Mouse (Mus musculus) heart, postnatal 10 days (tissue): ENCODE results near the gene Endog. TPM values are rescaled to one million over a fixed set of nuclear protein-coding genes. Genes with fewer than 3 reads are reported as not detected.

Experiments used
- DNase-seq, 2 experiments: peaks; one replicate each; pipeline ENCODE4 v3.0.0; 2021
- intact Hi-C: fragments of 180-260 bp; cut with DNase I; formaldehyde crosslinking; loops from one replicate; pipeline ENCODE4 v1.15.1; 2025
- total RNA-seq, 2 experiments: library from RNA; stranded (reverse); gene quantifications; 2 replicates each; pipeline ENCODE4 v1.2.3; 2021

Gene Endog
- total RNA-seq, 2 experiments from 2014 or later: 59.1 to 60.2 TPM

- DNase-seq: peak; percentile 95 to 96
- intact Hi-C loops: loop anchor here (1.0 to 2.0 kb wide), 2 partner anchors 32 to 65 kb away; partner anchors contain the start of gene Lrrc8a
Observed at GRCm38 (mm10) chr2:30205629-30206357, 34.5 kb downstream of the Endog start, which contains the start of gene Kyat1. Kyat1 (minus strand) TSS chr2:30205847.

DNA sequence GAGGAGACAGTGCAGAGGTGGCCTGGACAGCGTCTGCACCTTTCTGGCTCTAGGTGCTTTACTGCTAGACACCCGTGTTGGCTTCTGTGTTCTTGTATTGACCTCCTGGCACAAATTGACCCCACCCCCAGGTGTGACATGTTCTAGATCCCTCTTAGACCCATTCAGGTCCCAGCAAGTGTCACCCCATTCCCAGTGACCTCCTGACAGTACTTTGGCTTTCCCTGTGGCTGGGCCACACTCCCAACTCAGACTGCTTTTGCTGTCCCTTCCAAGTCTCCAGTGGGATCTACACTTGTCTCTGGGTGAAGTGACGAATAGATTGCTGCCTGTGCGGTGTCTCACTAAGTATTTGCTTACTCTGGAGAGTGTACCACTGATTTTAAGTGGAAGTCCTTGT, 36.1 kb downstream of the Endog start:
- DNase-seq: no peak
- intact Hi-C loops: loop anchor here (2.0 kb wide), 1 partner anchor 63 kb away; no protein-coding TSS in a partner anchor

DNA sequence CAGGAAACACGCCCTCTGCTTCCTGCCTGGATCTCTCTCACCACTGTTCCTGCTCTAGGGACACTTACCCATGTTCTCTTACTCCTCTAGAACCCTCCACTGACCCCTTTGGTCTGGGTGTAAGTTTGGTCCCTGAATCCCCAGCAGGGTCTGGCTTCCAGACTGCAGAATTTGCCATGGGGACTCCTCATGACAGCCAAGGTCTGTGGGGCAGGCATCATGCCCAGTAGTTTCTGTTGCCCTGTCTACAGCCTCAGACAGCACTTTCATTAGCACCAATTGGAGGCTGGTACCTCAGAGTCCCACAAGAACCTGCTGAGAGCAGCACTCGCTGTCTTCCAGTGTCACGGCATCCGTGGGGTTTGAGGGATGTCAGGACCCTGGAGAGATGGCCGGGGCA, 36.6 kb downstream of the Endog start:
- no peak for DNase-seq
- intact Hi-C loops: loop anchor here (2.0 kb wide), 1 partner anchor 63 kb away; no protein-coding TSS in a partner anchor

- intact Hi-C loops: no loop called here
Observed at GRCm38 (mm10) chr2:30211408-30212168, 40.3 kb downstream of the Endog start.

DNA sequence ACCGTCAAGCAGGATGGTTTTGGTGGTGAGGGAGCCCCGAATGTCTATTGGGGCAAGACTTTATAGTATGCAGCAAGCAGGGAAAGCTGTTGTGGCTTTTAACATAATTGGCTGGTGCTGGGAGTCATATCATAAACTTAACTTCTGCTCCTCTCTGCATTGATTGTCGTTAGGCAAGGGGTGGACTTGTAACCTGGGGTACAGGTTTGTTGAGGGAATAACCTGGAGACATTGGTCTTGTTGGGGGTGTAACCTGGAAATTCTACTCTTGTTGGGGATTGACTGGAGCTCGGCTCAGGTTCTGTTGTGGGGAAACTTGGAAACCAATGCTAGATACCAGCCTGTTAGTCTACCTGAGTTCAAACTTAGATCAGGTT, 40.9 kb downstream of the Endog start:
- intact Hi-C loops: no loop called here
- no peak for DNase-seq

More at GRCm38 (mm10) chr2:30211408-30212168, 40.3 kb downstream of the Endog start:
- DNase-seq: no peak

- intact Hi-C loops: no loop called here
- DNase-seq: no peak
Observed at GRCm38 (mm10) chr2:30212951-30213350, 41.7 kb downstream of the Endog start.

DNA sequence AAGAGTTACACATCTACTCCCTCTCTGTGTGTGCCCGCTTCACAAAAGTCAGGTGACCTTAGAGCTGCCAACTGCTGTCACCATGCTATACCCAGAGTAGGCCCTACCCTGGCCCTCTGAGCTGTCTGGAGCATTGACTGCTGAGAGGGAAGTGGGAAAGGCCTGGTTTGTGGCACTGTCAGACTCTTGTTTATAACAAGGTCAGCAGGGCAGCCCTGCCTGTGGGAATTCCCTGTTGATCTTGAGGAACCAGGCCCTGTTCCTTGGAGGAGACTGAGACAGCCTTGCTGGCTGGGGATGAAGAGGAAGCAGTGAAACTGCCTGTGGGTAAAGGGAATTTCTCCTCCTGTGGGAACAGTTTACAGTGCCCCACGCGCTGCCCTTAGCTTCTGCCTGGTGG, 43.5 kb downstream of the Endog start:
- no peak for DNase-seq
- intact Hi-C loops: no loop called here

DNA sequence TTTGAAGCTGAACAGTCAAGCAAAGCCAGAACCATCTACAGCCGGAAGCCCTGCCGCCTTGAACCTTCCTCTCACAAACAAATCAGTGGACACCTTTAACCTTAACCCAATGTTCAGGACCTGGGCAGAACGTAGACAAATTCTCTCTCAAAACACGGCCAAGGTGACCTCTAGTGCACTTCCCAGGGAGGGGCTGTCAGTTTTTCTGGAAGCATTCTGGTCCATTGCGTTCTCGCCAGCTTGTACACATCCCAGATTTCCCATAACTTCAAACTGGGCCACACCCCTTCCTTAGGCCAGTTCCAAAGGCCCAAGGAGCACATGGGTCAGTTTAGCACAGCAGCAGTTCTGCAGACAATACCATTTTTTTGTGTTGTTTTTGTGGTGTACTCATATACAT, 44.2 kb downstream of the Endog start:
- intact Hi-C loops: no loop called here
- DNase-seq: peak in 1 of 2 experiments; percentile 30

- intact Hi-C loops: no loop called here
- no peak for DNase-seq
Observed at GRCm38 (mm10) chr2:30216293-30216692, 45.0 kb downstream of the Endog start.

Other genes with a start within 250 kb of the Endog start
- gene Gle1, start 236.1 kb upstream of the Endog start, total RNA-seq: 10 to 100 TPM; 26.0 to 26.2 TPM
- 100 to 1,000 TPM; 334 to 351 TPM for gene Sptan1, start 205.9 kb upstream of the Endog start, total RNA-seq
- 10 to 100 TPM in 1 of 2 experiments, 1 to 10 TPM in 1; 9.1 to 11.6 TPM for gene Wdr34, start 122.6 kb upstream of the Endog start, total RNA-seq
- gene Set, start 114.1 kb upstream of the Endog start, total RNA-seq: 100 to 1,000 TPM; 131 to 149 TPM
- 10 to 100 TPM; 11.4 to 12.9 TPM for gene Pkn3, start 93.8 kb upstream of the Endog start, total RNA-seq
- gene Zdhhc12, start 77.8 kb upstream of the Endog start, total RNA-seq: 1 to 10 TPM; 7.5 to 7.8 TPM
- 10 to 100 TPM; 25.7 to 26.7 TPM for gene Zer1, start 46.9 kb upstream of the Endog start, total RNA-seq
- gene Tbc1d13, start 37.7 kb upstream of the Endog start, total RNA-seq: 10 to 100 TPM; 19.7 to 24.1 TPM
- gene Spout1, start 7.0 kb downstream of the Endog start, total RNA-seq: 1 to 10 TPM; 7.0 to 7.1 TPM
- gene Kyat1, start 34.4 kb downstream of the Endog start, total RNA-seq: 10 to 100 TPM; 44.5 to 44.6 TPM
- gene Lrrc8a, start 66.2 kb downstream of the Endog start, total RNA-seq: 10 to 100 TPM; 72.1 to 91.7 TPM
- 1 to 10 TPM; 1.3 to 2.7 TPM for gene Gm28035, start 69.1 kb downstream of the Endog start, total RNA-seq
- gene Phyhd1, start 94.7 kb downstream of the Endog start, total RNA-seq: 10 to 100 TPM; 26.3 to 29.3 TPM
- gene Gm28038, start 109.5 kb downstream of the Endog start, total RNA-seq: not detected
- 10 to 100 TPM; 25.9 to 28.6 TPM for gene Dolk, start 114.8 kb downstream of the Endog start, total RNA-seq
- gene Nup188, start 114.9 kb downstream of the Endog start, total RNA-seq: 10 to 100 TPM; 25.1 to 26.6 TPM
- gene Sh3glb2, start 187.8 kb downstream of the Endog start, total RNA-seq: 10 to 100 TPM; 62.0 to 69.5 TPM
- gene Miga2, start 192.7 kb downstream of the Endog start, total RNA-seq: 10 to 100 TPM; 70.5 to 78.0 TPM
- gene Dolpp1, start 220.8 kb downstream of the Endog start, total RNA-seq: 10 to 100 TPM; 11.6 to 14.7 TPM
- gene Crat, start 244.3 kb downstream of the Endog start, total RNA-seq: 100 to 1,000 TPM; 448 to 485 TPM
- 100 to 1,000 TPM; 125 to 133 TPM for gene Ptpa, start 244.5 kb downstream of the Endog start, total RNA-seq